9 mouse cellular contexts compared by ENCODE assay signal in the genomic region with DNA sequence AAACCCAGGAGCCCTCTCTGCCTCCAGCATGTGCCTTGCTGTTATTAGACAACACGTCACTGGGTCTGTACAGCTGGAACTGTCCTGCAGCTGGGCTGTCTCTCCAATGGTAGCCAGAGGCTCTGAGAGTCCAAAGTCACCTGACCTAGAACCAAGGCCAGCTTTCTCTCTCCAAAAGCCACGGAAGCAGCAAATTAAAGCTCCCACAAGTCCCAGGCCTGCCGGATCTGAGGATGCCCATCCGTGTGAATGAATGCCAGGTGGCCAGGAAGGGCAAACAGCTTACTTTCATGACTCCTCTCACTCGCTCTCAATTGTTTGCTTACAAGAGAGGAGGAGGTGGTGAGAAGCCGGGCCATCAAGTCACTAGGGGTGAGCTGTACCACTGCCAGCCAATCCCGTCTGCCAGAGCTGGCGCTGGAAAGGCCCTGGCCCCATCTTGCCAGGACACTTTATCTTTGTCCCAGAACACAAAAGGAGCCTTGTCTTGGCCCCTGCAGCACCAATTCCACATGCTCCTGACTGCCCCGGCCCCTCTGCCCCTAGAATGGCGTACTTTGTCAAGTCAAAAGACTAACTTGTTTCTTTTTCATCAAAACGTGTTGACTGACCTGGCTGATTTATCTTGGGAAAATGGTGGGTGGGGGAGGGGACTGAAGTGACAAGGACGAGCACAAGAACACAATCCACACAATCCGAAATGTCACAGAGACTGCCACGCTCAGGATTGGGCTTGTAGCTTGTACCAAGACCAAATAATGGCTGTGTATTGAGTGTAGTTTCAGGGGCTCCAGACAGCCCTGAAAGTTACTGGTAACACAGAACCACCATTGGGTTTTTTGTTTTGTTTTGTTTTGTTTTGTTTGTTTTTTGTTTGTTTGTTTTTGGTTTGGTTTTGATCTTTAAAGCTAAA. TPM values are rescaled to one million over a fixed set of nuclear protein-coding genes. Genes with fewer than 3 reads are reported as not detected.
A peak's percentile ranks its signal among the peaks of the same experiment; 100 is the strongest.
DNase-seq lines count a peak whose midpoint lies in the region; ATAC-seq lines count a peak whose summit lies in the region.
"Had no signal": no experiment of that assay in that cellular context is flagged by ENCODE, and none has a peak within 500 bp of the region (broad histone marks: within the 10 kb centered on the region; RNA-seq: fewer than 3 reads in every experiment).

No protein-coding gene starts in this region.

- DNase-seq in frontal cortex, postnatal 36 days (ENCODE audit: low spot score in 2 of 2), result peak; percentile 36 to 48
- DNase-seq in frontal cortex, postnatal 14 days (ENCODE audit: low spot score in 2 of 2), result no peak
- peak; percentile 11 to 57 for DNase-seq in spleen, postnatal 4 days (ENCODE audit: low spot score in 2 of 2)
- DNase-seq in spleen, adult 12 weeks (ENCODE audit: low spot score), result no peak
- peak; percentile 81 to 82 for DNase-seq in heart, adult 9 months (ENCODE audit: low spot score in 2 of 2)
- DNase-seq in layer of hippocampus, postnatal 10 days (ENCODE audit: low spot score in 2 of 2), result peak; percentile 49 to 63
- DNase-seq in testis, postnatal 10 days (ENCODE audit: low spot score), result peak; percentile 72

- ATAC-seq in megakaryocyte-erythroid progenitor cell, adult 5-6 weeks (replicated peaks; ENCODE audit: low FRiP score, low TSS enrichment, poor library complexity, severe bottlenecking), result no peak

RNA-seq across cellular contexts. Expression of a gene that starts 6.8 kb away (rescaled TPM):
- total RNA-seq in layer of hippocampus, postnatal 10 days (2021), result under 1 TPM in 1 of 2 experiments, not detected in 1; 0.18 TPM
- not detected in 2 replicates for total RNA-seq in megakaryocyte-erythroid progenitor cell, adult 5-6 weeks (2014; fragmentation: Nextera tagmentation)
- 0.52 and 0.65 TPM in 2 replicates for total RNA-seq in megakaryocyte-erythroid progenitor cell, adult 5-6 weeks (2017)
- total RNA-seq: common myeloid progenitor, adult 5-6 weeks had no signal

Comparison
In these comparisons a context has a peak if more than half of its experiments do, and no peak if none do; other contexts are left out.
1. DNase-seq: peak in frontal cortex, postnatal 36 days (2 of 2), spleen, postnatal 4 days (2 of 2), heart, adult 9 months (2 of 2), layer of hippocampus, postnatal 10 days (2 of 2) and testis, postnatal 10 days (single experiment); none in frontal cortex, postnatal 14 days (0 of 2) and spleen, adult 12 weeks (single experiment).